Comparison of ENCODE assay signal across 8 mouse cellular contexts in the genomic region with DNA sequence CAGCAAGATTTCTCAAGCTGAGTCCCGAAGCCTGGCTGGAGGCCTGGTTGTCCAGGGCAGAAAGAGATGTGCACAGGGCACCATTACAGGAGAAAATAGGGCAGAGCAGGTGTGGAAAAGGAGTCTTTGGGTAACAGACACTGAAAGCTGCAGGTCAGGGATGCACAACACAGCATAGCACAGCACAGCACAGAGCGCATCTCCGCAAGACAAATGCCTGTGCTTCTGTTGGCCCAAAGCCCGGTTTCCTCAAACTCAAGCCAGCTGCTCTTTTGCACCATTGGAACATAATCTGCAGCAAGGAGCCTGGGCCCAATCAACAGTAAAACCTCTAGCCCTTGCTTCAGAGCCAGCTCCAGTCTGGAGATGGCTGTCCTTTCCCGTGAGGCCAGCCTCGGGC.
A peak's percentile ranks its signal among the peaks of the same experiment; 100 is the strongest.
DNase-seq lines count a peak whose midpoint lies in the region.

No protein-coding gene starts in this region.

- intact Hi-C loops in heart, postnatal 10 days (cut with DNase I): no loop called here

- DNase-seq in adrenal gland, adult (ENCODE audit: inconsistent age in 2 of 2, low spot score in 1 of 2): peak; percentile 10 to 63
- no peak for DNase-seq in adrenal gland, postnatal 4 days (ENCODE audit: low spot score in 2 of 2)
- DNase-seq in urinary bladder, postnatal 14 days (ENCODE audit: low spot score): peak; percentile 51
- no peak for DNase-seq in urinary bladder, postnatal 10 days (ENCODE audit: low spot score)
- DNase-seq in heart, postnatal 10 days: peak; percentile 66 to 68
- peak; percentile 61 to 77 for DNase-seq in left cerebral cortex, adult 18-20 months (ENCODE audit: low spot score in 2 of 2)
- peak; percentile 32 to 51 for DNase-seq in right cerebral cortex, postnatal 36 days (ENCODE audit: low spot score in 2 of 2)
- no peak for DNase-seq in embryo, embryonic 10 days (ENCODE audit: low spot score)

Comparison
In these comparisons a context has a peak if more than half of its experiments do, and no peak if none do; other contexts are left out.
1. DNase-seq: peak in adrenal gland, adult (2 of 2), urinary bladder, postnatal 14 days (single experiment), heart, postnatal 10 days (2 of 2), left cerebral cortex, adult 18-20 months (2 of 2) and right cerebral cortex, postnatal 36 days (2 of 2); none in adrenal gland, postnatal 4 days (0 of 2), urinary bladder, postnatal 10 days (single experiment) and embryo, embryonic 10 days (single experiment).